Mouse (Mus musculus) testis, postnatal 10 days (tissue): ENCODE data around the gene Slc32a1.

Experiments used
- DNase-seq: peaks from one replicate; pipeline ENCODE4 v3.0.0; 2021; ENCODE audit warnings: low spot score

Slc32a1 gene

GRCm38 (mm10) chr2:158612671-158613250 is 2.2 kb downstream of the Slc32a1 start:
- no peak for DNase-seq

GRCm38 (mm10) chr2:158613541-158614417 is 3.2 kb downstream of the Slc32a1 start:
- DNase-seq = peak; percentile 58

- DNase-seq = no peak
Measured at GRCm38 (mm10) chr2:158614418-158614955, 3.9 kb downstream of the Slc32a1 start.

- DNase-seq = no peak
Measured at GRCm38 (mm10) chr2:158615161-158615680, 4.7 kb downstream of the Slc32a1 start.

- no peak for DNase-seq
Measured at GRCm38 (mm10) chr2:158615702-158616101, 5.1 kb downstream of the Slc32a1 start.

- no peak for DNase-seq
Measured at GRCm38 (mm10) chr2:158616296-158616695, 5.7 kb downstream of the Slc32a1 start.

- DNase-seq = no peak
Measured at GRCm38 (mm10) chr2:158616790-158617189, 6.2 kb downstream of the Slc32a1 start.

GRCm38 (mm10) chr2:158624718-158625222 is 14.2 kb downstream of the Slc32a1 start, which contains the start of gene Actr5:
Actr5 (plus strand) TSS chr2:158624888.
- DNase-seq = peak; percentile 98

- DNase-seq = peak; percentile 55
Measured at GRCm38 (mm10) chr2:158625231-158625630, 14.7 kb downstream of the Slc32a1 start.

GRCm38 (mm10) chr2:158625697-158626096 is 15.1 kb downstream of the Slc32a1 start:
- DNase-seq = no peak

- DNase-seq = no peak
Measured at GRCm38 (mm10) chr2:158628858-158629257, 18.3 kb downstream of the Slc32a1 start.

- no peak for DNase-seq
Measured at GRCm38 (mm10) chr2:158629414-158629813, 18.8 kb downstream of the Slc32a1 start.

GRCm38 (mm10) chr2:158631873-158632272 is 21.3 kb downstream of the Slc32a1 start:
- DNase-seq = no peak

- DNase-seq = peak; percentile 72
Measured at GRCm38 (mm10) chr2:158641869-158642268, 31.3 kb downstream of the Slc32a1 start.

- DNase-seq = no peak
Measured at GRCm38 (mm10) chr2:158642587-158642986, 32.0 kb downstream of the Slc32a1 start.

GRCm38 (mm10) chr2:158643791-158644190 is 33.2 kb downstream of the Slc32a1 start:
- no peak for DNase-seq

GRCm38 (mm10) chr2:158651159-158651908 is 40.8 kb downstream of the Slc32a1 start:
- no peak for DNase-seq

GRCm38 (mm10) chr2:158652985-158653384 is 42.4 kb downstream of the Slc32a1 start:
- peak; percentile 88 for DNase-seq

- DNase-seq = no peak
Measured at GRCm38 (mm10) chr2:158654717-158655116, 44.1 kb downstream of the Slc32a1 start.

GRCm38 (mm10) chr2:158655806-158656205 is 45.2 kb downstream of the Slc32a1 start:
- DNase-seq = no peak

GRCm38 (mm10) chr2:158658822-158659221 is 48.3 kb downstream of the Slc32a1 start:
- peak; percentile 49 for DNase-seq

- DNase-seq = no peak
Measured at GRCm38 (mm10) chr2:158659346-158659745, 48.8 kb downstream of the Slc32a1 start.
